Mouse (Mus musculus) ES-E14 (cell line): ENCODE results near the gene Tnfsf10. TPM values are rescaled to one million over a fixed set of nuclear protein-coding genes. Genes with fewer than 3 reads are reported as not detected.
A peak's percentile ranks its signal among the peaks of the same experiment; 100 is the strongest.

ENCODE experiments used
- DNase-seq: peaks from one replicate; pipeline ENCODE4 v3.0.0-alpha.2; 2013; ENCODE audit warnings: low read depth, low spot score
- H3K27ac ChIP-seq: 2 replicates; pipeline ENCODE4 v1.5.1; 2012; ENCODE audit warnings: low read depth, mild to moderate bottlenecking, low read length, moderate library complexity, mixed read lengths; ENCODE audit not compliant: poor library complexity, insufficient read depth, severe bottlenecking
- H3K36me3 ChIP-seq: 2 replicates; pipeline ENCODE4 v1.6.1; 2012; ENCODE audit warnings: mild to moderate bottlenecking, low read length, moderate library complexity, mixed read lengths; ENCODE audit not compliant: control insufficient read depth, poor library complexity, insufficient read depth, severe bottlenecking
- H3K4me1 ChIP-seq, 2 experiments: fragments of 150-350 bp in 1 of 2; sonication (generic) in 1 of 2; 2 replicates each; pipeline ENCODE4 v1.6.1; 2012; ENCODE audit warnings: low read length in 2 of 2, mild to moderate bottlenecking in 1 of 2, mixed read lengths in 1 of 2; ENCODE audit not compliant: control insufficient read depth in 2 of 2, insufficient read depth in 2 of 2, poor library complexity in 1 of 2
- H3K4me3 ChIP-seq, 2 experiments: fragments of 150-350 bp in 1 of 2; sonication (generic) in 1 of 2; 2 replicates each; pipeline ENCODE4 v1.5.1; 2012; ENCODE audit warnings: low read length in 2 of 2, low read depth in 1 of 2, mild to moderate bottlenecking in 1 of 2, mixed read lengths in 1 of 2; ENCODE audit not compliant: insufficient read depth in 1 of 2, poor library complexity in 1 of 2, severe bottlenecking in 1 of 2
- H3K9ac ChIP-seq: 2 replicates; pipeline ENCODE4 v1.6.1; 2012; ENCODE audit warnings: low read depth, mild to moderate bottlenecking, low read length, mixed read lengths; ENCODE audit not compliant: poor library complexity, insufficient read depth, severe bottlenecking
- H3K9me3 ChIP-seq: fragments of 150-350 bp; sonication (generic); 2 replicates; pipeline ENCODE4 v1.6.1; 2012; ENCODE audit warnings: low read depth, mild to moderate bottlenecking, low read length; ENCODE audit not compliant: control insufficient read depth, insufficient read depth
- CHD2 ChIP-seq: IDR thresholded peaks from 2 replicates; pipeline ENCODE4 v1.6.1; 2014; ENCODE audit warnings: mild to moderate bottlenecking, low read depth, low read length, inconsistent platforms
- HCFC1 ChIP-seq: IDR thresholded peaks from 2 replicates; pipeline ENCODE4 v1.6.1; 2012; ENCODE audit warnings: low read length, inconsistent platforms, borderline replicate concordance; ENCODE audit not compliant: insufficient read depth
- MAFK ChIP-seq: IDR thresholded peaks from 2 replicates; pipeline ENCODE4 v1.6.1; 2014; ENCODE audit warnings: mild to moderate bottlenecking, low read depth, low read length, inconsistent platforms; ENCODE audit not compliant: insufficient read depth
- ZC3H11A ChIP-seq: IDR thresholded peaks from 2 replicates; pipeline ENCODE4 v1.6.1; 2012; ENCODE audit warnings: low read depth, mild to moderate bottlenecking, inconsistent platforms, low read length, borderline replicate concordance
- ZNF384 ChIP-seq: IDR thresholded peaks from 2 replicates; pipeline ENCODE4 v1.6.1; 2012; ENCODE audit warnings: low read depth, low read length, inconsistent platforms
- in situ Hi-C, 2 experiments: fragments of 600-800 bp; cut with MboI; formaldehyde crosslinking; loops; one replicate each; pipeline ENCODE4 v1.15.1; 2025; ENCODE audit warnings: low sequenced_read_pairs in 2 of 2, inconsistent platforms in 1 of 2; ENCODE audit not compliant: unreplicated experiment in 2 of 2
- total RNA-seq: library from RNA; depleted of rRNA; stranded (reverse); fragments of 300-350 nt; gene quantifications from 2 replicates; pipeline ENCODE4 v1.2.3, GENCODE M21; 2012

Tnfsf10 gene
- total RNA-seq, 1 experiment: not detected

DNA sequence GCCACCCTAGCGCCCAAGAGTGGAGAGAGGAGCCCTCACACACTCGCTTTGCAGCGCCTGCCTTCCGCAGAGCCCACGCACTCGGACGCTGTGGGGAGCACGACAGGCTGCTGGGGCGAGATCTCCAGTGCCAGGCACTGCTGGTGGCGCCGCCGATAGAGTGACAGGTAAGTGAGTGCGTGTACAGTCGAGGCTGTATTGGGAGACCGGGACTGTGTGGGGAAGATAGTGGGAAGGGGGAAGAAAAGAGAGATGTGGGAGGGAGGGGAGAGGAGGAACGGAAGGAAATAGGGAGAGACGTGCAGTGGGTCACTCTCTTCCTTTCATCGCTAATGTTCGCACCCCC lies 54.4 kb downstream of the Tnfsf10 start, which contains the start of gene Ghsr:
Ghsr (plus strand) TSS at position 76 of the 346 bp plus-strand sequence.
- Histone ChIP-seq H3K9me3 (no peaks in the 10 kb centered on the region), H3K27ac (no peak within 1 kb of the TSS), H3K4me3 (peak within 1 kb of the TSS; percentile 22 to 44; a peak in 2 of 4 replicates), H3K36me3 (no peaks in the 10 kb centered on the region), H3K9ac (0 out of 2 replicates have a peak within 1 kb of the TSS, but pooled peaks have one; percentile 4), H3K4me1 (peaks cover 0 to 6% of the 10 kb centered on the region in 2 experiments; a peak in 1 of 4 replicates)
- TF ChIP-seq CHD2 (no peak), ZNF384 (no peak), HCFC1 (no peak), ZC3H11A (no peak), MAFK (no peak)
- in situ Hi-C loops: no loop called here
- DNase-seq: no peak

DNA sequence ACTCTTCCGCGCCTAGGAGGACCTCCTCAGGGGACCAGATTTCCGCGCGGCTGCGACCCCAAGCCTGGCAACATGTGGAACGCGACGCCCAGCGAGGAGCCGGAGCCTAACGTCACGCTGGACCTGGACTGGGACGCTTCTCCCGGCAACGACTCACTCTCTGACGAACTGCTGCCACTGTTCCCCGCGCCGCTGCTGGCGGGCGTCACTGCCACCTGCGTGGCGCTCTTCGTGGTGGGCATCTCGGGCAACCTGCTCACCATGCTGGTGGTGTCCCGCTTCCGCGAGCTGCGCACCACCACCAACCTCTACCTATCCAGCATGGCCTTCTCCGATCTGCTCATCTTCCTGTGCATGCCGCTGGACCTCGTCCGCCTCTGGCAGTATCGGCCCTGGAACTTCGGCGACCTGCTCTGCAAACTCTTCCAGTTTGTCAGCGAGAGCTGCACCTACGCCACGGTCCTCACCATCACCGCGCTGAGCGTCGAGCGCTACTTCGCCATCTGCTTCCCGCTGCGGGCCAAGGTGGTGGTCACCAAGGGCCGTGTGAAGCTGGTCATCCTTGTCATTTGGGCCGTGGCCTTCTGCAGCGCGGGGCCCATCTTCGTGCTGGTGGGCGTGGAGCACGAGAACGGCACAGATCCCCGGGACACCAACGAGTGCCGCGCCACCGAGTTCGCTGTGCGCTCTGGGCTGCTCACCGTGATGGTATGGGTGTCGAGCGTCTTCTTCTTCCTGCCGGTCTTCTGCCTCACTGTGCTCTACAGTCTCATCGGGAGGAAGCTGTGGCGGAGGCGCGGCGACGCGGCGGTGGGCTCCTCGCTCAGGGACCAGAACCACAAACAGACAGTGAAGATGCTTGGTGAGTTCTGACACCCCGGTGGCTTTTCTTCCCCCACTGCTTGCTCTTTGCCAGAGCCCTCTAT lies 55.2 kb downstream of the Tnfsf10 start:
- Histone ChIP-seq H3K4me1 (peaks cover 0 to 6% of the 10 kb centered on the region in 2 experiments; a peak in 1 of 4 replicates), H3K27ac (no peak overlapping the region), H3K9me3 (no peaks in the 10 kb centered on the region), H3K4me3 (peak overlapping the region; percentile 10 to 44; a peak in 2 of 4 replicates), H3K36me3 (no peaks in the 10 kb centered on the region), H3K9ac (0 out of 2 replicates have a peak overlapping the region, but pooled peaks have one; percentile 4)
- TF ChIP-seq MAFK (no peak), ZC3H11A (no peak), CHD2 (no peak), HCFC1 (no peak), ZNF384 (no peak)
- DNase-seq: no peak
- in situ Hi-C loops: no loop called here

DNA sequence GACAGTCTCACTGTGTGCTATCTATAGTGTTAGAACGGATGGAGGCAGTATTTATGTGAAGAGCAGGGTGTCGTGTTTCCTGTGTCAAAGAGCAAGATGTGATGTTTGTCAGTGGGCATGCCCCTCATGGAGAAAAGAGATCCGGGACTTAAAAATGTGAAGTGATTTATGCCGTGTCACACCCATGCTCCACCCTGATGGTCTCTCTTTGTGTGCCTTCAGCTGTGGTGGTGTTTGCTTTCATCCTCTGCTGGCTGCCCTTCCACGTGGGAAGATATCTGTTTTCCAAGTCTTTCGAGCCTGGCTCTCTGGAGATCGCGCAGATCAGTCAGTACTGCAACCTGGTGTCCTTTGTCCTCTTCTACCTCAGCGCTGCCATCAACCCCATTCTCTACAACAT lies 57.6 kb downstream of the Tnfsf10 start:
- H3K36me3 ChIP-seq: no peaks in the 10 kb centered on the region
- H3K4me3 ChIP-seq: no peak overlapping the region
- no peak for TF ChIP-seq ZNF384
- no peak for TF ChIP-seq HCFC1
- no peak for TF ChIP-seq CHD2
- TF ChIP-seq ZC3H11A: no peak
- no peak for TF ChIP-seq MAFK
- no peak overlapping the region for H3K27ac ChIP-seq
- no peak overlapping the region for H3K9ac ChIP-seq
- in situ Hi-C loops: no loop called here
- no peaks in the 10 kb centered on the region for H3K9me3 ChIP-seq
- H3K4me1 ChIP-seq: peaks cover 0 to 6% of the 10 kb centered on the region in 2 experiments; a peak in 1 of 4 replicates
- DNase-seq: no peak

DNA sequence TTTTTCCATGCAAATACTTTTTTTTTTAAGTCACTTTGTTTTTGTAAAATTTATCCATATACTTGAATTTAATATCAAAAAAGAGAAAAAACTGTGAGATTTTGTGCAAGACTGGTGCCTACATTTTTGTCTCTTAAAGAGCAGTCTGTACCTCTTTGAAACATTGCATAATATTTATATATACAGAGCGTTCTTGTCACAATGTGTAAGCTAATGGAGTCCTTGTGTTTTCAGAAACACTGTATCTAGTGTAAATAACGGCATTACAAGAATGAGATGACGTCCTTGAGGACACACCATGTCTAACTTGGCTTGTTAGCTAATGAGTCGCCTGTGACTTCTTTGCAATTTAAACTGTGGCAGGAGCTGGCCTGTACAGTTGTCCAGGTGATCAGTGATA lies 61.1 kb downstream of the Tnfsf10 start:
- Histone ChIP-seq H3K9ac (no peak overlapping the region), H3K4me1 (no peaks in the 10 kb centered on the region), H3K9me3 (no peaks in the 10 kb centered on the region), H3K27ac (no peak overlapping the region), H3K4me3 (no peak overlapping the region), H3K36me3 (no peaks in the 10 kb centered on the region)
- no peak for DNase-seq
- no peak for TF ChIP-seq ZNF384
- TF ChIP-seq ZC3H11A: no peak
- TF ChIP-seq HCFC1: no peak
- TF ChIP-seq MAFK: no peak
- no peak for TF ChIP-seq CHD2
- in situ Hi-C loops: no loop called here
